Mouse (Mus musculus): Measurements from ENCODE around the gene Bbs9. TPM values are rescaled to one million over a fixed set of nuclear protein-coding genes. Genes with fewer than 3 reads are reported as not detected.

The Bbs9 gene
- total and polyA plus RNA-seq, 3 experiments = 6.9 to 9.1 (median 7.8) TPM

DNA sequence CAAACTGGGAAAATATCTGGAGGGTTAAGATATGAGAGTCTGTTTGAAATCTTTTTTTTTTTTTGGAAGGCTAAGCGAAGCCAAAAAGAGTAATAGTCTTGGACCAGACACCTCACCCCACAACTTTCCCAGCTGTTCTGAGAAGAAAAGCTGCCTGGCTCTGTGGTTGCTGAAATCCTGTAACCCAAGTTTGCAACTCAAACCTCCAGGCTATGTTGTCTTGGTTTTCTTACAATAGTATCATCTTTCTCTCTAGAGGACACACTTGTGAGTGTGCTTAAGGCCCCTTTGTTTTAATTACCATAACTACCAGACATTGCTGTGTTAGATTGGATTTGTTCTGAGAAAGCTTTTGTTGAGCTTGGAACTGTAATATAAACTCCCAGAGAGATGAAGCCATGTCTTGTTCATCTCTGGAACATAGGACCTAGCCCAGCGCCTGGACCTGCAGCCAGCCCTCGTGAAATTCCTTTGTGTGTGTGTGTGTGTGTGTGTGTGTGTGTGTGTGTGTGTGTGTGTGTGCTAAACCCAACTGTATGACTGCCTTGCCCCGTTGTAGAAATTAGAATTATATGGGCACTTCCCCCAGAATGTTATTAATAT, 290.2 kb downstream of the Bbs9 start:
- DNase-seq (ENCODE audit: extremely low read depth) = no peak
- Histone ChIP-seq H3K36me3 (replicated peaks in 1 of 2; ENCODE audit: control insufficient read depth in 1 of 2, insufficient read depth in 1 of 2, low read length in 1 of 2) (no peaks in the 10 kb centered on the region), H3K27me3 (replicated peaks) (no peaks in the 10 kb centered on the region), H3K9me3 (replicated peaks; ENCODE audit: low read length) (no peaks in the 10 kb centered on the region), H3K4me1 (ENCODE audit: control insufficient read depth in 1 of 2, insufficient read depth in 2 of 2) (peaks cover 2 to 21% of the 10 kb centered on the region in 2 experiments), H3K9ac (ENCODE audit: insufficient read depth, low read depth) (no peak overlapping the region), H3K4me3 (replicated peaks in 1 of 3; ENCODE audit: low read depth in 2 of 3, low read length in 2 of 3, poor library complexity in 1 of 3) (no peak overlapping the region), H3K27ac (ENCODE audit: insufficient read depth, low read depth) (no peak overlapping the region), H3K4me2 (ENCODE audit: insufficient read depth, low read depth, poor library complexity, severe bottlenecking) (no peak overlapping the region), H3K79me2 (replicated peaks; ENCODE audit: control insufficient read depth, extremely low read depth, insufficient read depth, poor library complexity, severe bottlenecking) (no peaks in the 10 kb centered on the region)
- dilution Hi-C loops (cut with MboI; ENCODE audit: extremely low pct_ligation_motif_present, extremely low pct_unique_long_range_greater_than_20kb, low sequenced_read_pairs) (no loop called here), in situ Hi-C loops (cut with MboI; ENCODE audit: low pct_ligation_motif_present, low pct_unique_long_range_greater_than_20kb, low sequenced_read_pairs) (no loop called here)
- TF ChIP-seq MAZ (IDR thresholded peaks at IDR 0.05; ENCODE audit: low read depth, low read length) (no peak), NRF1 (IDR thresholded peaks at IDR 0.05; ENCODE audit: low read depth, low read length) (no peak), SIN3A (IDR thresholded peaks at IDR 0.05; ENCODE audit: low read length) (no peak), UBTF (IDR thresholded peaks at IDR 0.05; ENCODE audit: low read depth, low read length) (no peak), HCFC1 (IDR thresholded peaks at IDR 0.05; ENCODE audit: low read depth, low read length) (no peak), CHD2 (IDR thresholded peaks at IDR 0.05; ENCODE audit: low read length) (no peak), SMC3 (IDR thresholded peaks at IDR 0.05; ENCODE audit: low read depth, low read length) (no peak), NELFE (IDR thresholded peaks at IDR 0.05; ENCODE audit: low read depth, low read length) (no peak), PAX5 (IDR thresholded peaks at IDR 0.05; ENCODE audit: low read length) (no peak), ETS1 (conservative IDR thresholded peaks at IDR 0.05; ENCODE audit: low read depth, low read length) (no peak), ELF1 (IDR thresholded peaks at IDR 0.05; ENCODE audit: low read depth, low read length) (no peak), USF2 (conservative IDR thresholded peaks at IDR 0.05; ENCODE audit: low read depth, low read length) (no peak), ZNF384 (IDR thresholded peaks at IDR 0.05; ENCODE audit: low read depth, low read length) (no peak)

DNA sequence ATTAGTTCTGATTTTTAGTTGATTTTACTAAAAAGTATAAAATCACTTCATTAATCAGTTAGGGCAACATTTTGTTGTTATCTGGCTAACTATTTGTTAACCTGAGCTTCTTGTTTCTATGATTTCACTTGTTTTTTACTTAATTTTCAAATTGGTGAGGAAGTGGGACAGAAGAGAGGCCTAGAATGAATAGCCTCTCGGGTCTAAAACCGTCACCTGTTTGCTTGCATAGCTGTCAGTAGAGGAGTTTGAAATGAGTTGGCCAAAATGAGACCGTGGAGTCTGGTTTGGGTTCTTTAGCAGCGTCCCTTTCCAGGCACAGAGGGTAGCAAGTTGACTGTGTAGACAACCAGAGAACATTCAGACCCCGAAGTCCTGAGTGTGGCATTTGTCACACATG, 291.6 kb downstream of the Bbs9 start:
- in situ Hi-C loops (cut with MboI; ENCODE audit: low pct_ligation_motif_present, low pct_unique_long_range_greater_than_20kb, low sequenced_read_pairs) = no loop called here
- Histone ChIP-seq H3K36me3 (replicated peaks in 1 of 2; ENCODE audit: control insufficient read depth in 1 of 2, insufficient read depth in 1 of 2, low read length in 1 of 2) (no peaks in the 10 kb centered on the region), H3K79me2 (replicated peaks; ENCODE audit: control insufficient read depth, extremely low read depth, insufficient read depth, poor library complexity, severe bottlenecking) (no peaks in the 10 kb centered on the region), H3K9me3 (replicated peaks; ENCODE audit: low read length) (no peaks in the 10 kb centered on the region), H3K4me1 (ENCODE audit: control insufficient read depth in 1 of 2, insufficient read depth in 2 of 2) (peaks cover 2 to 26% of the 10 kb centered on the region in 2 experiments), H3K27me3 (replicated peaks) (no peaks in the 10 kb centered on the region), H3K4me3 (replicated peaks in 1 of 3; ENCODE audit: low read depth in 2 of 3, low read length in 2 of 3, poor library complexity in 1 of 3) (no peak overlapping the region), H3K9ac (ENCODE audit: insufficient read depth, low read depth) (no peak overlapping the region), H3K4me2 (ENCODE audit: insufficient read depth, low read depth, poor library complexity, severe bottlenecking) (no peak overlapping the region), H3K27ac (ENCODE audit: insufficient read depth, low read depth) (no peak overlapping the region)
- DNase-seq (ENCODE audit: extremely low read depth) = peak; percentile 50
- TF ChIP-seq ELF1 (IDR thresholded peaks at IDR 0.05; ENCODE audit: low read depth, low read length) (no peak), JUN (IDR thresholded peaks at IDR 0.05; ENCODE audit: insufficient read depth, low read depth, low read length) (no peak), MAZ (IDR thresholded peaks at IDR 0.05; ENCODE audit: low read depth, low read length) (no peak), JUND (conservative IDR thresholded peaks at IDR 0.05; ENCODE audit: low read depth, low read length) (peak; percentile 39; the same call in 1 of the 2 replicates), TBP (conservative IDR thresholded peaks at IDR 0.05; ENCODE audit: low read depth, low read length) (no peak), HCFC1 (IDR thresholded peaks at IDR 0.05; ENCODE audit: low read depth, low read length) (no peak), ZC3H11A (IDR thresholded peaks at IDR 0.05; ENCODE audit: low read depth, low read length) (no peak), NRF1 (IDR thresholded peaks at IDR 0.05; ENCODE audit: low read depth, low read length) (no peak), GABPA (IDR thresholded peaks at IDR 0.05; ENCODE audit: insufficient replicate concordance, low read depth, low read length) (no peak), SMC3 (IDR thresholded peaks at IDR 0.05; ENCODE audit: low read depth, low read length) (no peak), USF1 (IDR thresholded peaks at IDR 0.05; ENCODE audit: low read depth, low read length) (no peak), SIN3A (IDR thresholded peaks at IDR 0.05; ENCODE audit: low read length) (no peak), KAT2A (IDR thresholded peaks at IDR 0.05; ENCODE audit: insufficient replicate concordance, low read length) (no peak), BHLHE40 (IDR thresholded peaks at IDR 0.05; ENCODE audit: low read depth, low read length) (peak; percentile 26; the same call in 1 of the 2 replicates), TCF12 (IDR thresholded peaks at IDR 0.05; ENCODE audit: low read depth, low read length) (peak; percentile 45; the same call in 1 of the 2 replicates), ZNF384 (IDR thresholded peaks at IDR 0.05; ENCODE audit: low read depth, low read length) (no peak), CHD2 (IDR thresholded peaks at IDR 0.05; ENCODE audit: low read length) (0 out of 2 replicates have a peak, but pooled peaks have one; percentile 18), PAX5 (IDR thresholded peaks at IDR 0.05; ENCODE audit: low read length) (no peak), IRF4 (IDR thresholded peaks at IDR 0.05; ENCODE audit: low read depth, low read length) (peak; percentile 88), MEF2A (IDR thresholded peaks at IDR 0.05; ENCODE audit: borderline replicate concordance, low read depth, low read length) (0 out of 2 replicates have a peak, but pooled peaks have one; percentile 27), ETS1 (conservative IDR thresholded peaks at IDR 0.05; ENCODE audit: low read depth, low read length) (peak; percentile 39; the same call in 1 of the 2 replicates), POLR2AphosphoS2 (IDR thresholded peaks at IDR 0.05; ENCODE audit: low read depth, low read length) (no peak), ZMIZ1 (IDR thresholded peaks at IDR 0.05; ENCODE audit: low read depth, low read length) (no peak), RAD21 (IDR thresholded peaks at IDR 0.05; ENCODE audit: low read depth, low read length) (no peak), EP300 (IDR thresholded peaks at IDR 0.05; ENCODE audit: low read length) (peak; percentile 76)
- dilution Hi-C loops (cut with MboI; ENCODE audit: extremely low pct_ligation_motif_present, extremely low pct_unique_long_range_greater_than_20kb, low sequenced_read_pairs) = no loop called here
